Mouse (Mus musculus): ENCODE measurements at regions not wholly inside any gene's neighbourhood (a gene's known extent, or its start where the extent isn't known, plus 50 kb on each side); places are given as distances from the start of the nearest gene placed in this dataset.

DNA sequence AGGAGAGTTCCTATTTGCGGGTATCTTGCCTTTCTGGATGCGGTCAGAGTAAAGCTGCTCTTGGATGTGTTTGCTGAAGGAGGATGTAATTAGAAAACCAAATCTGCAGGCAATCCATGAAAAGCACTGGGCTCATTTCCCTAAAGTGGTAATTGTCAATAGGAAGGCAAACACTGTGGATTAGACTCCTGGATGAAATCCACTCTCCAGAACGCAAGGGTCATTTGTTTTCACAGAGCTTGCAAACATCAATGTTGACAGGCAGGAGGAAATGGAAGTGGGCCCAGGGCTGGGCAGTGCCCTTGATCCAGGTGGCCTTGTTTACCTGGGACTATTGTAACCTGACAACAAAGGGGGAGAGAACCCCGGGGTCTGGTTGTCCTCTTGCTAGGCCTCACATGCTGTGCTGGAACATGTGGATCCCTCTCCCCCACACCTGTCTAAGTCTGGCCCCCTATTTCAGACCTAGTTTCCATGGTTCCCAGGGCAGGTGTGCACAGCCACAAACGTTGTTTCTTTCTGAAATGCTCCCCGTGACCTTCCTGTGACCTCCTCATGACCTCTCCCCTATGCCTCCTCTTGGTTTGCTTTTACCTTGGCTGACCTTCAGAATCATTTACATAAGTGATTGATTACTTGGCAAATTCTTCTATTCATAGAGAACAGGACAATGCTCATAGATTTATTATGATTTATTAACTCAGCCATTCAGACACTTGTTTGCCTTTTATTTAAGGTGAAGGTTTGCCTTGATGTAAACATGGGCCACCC, 197.9 kb upstream of the Cops8 start:
- 69% methylated on average over 6 of the region's 6 CpGs for WGBS
- no peak for DNase-seq
- Histone ChIP-seq H3K4me1 (ENCODE audit: control insufficient read depth, insufficient read depth, low read length) (peaks cover 3% of the 10 kb centered on the region), H3K4me3 (no peak overlapping the region), H3K9ac (ENCODE audit: low read depth, low read length) (no peak overlapping the region), H3K27me3 (ENCODE audit: control insufficient read depth, insufficient read depth, low read length) (no peaks in the 10 kb centered on the region), H3K79me2 (replicated peaks; ENCODE audit: control insufficient read depth, insufficient read depth, low read length) (no peaks in the 10 kb centered on the region), H3K27ac (no peak overlapping the region), H3K36me3 (ENCODE audit: control insufficient read depth, insufficient read depth, low read length) (no peaks in the 10 kb centered on the region)
- TF ChIP-seq EP300 (IDR thresholded peaks at IDR 0.05; ENCODE audit: insufficient read depth, low read depth, low read length) (no peak), POLR2A (IDR thresholded peaks at IDR 0.05; ENCODE audit: insufficient read depth, low read depth, low read length) (no peak), CTCF (IDR thresholded peaks at IDR 0.05) (no peak)
- intact Hi-C loops (cut with DNase I), result no loop called here

DNA sequence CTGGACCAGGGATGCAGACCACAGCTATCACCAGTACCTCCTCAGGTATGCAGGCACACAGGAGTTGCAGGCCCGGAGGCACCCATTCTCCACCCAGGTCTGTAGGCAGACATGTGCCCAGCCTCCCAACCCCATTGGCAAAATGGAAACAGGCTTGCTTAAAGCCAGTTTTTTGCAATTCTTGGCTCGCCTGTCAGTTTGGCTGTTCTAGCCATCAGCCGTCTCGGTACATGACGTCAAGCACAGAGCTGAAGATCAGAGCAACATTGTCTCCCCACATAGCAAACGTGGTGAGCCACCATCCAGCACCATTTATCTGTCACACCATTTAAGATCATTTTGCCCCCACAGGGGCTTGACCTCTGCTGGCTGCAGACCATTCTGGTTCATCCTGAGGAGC, 196.1 kb upstream of the Cops8 start:
- intact Hi-C loops (cut with DNase I), result no loop called here
- WGBS, result 84% methylated on average over 6 of the region's 6 CpGs
- TF ChIP-seq CTCF (IDR thresholded peaks at IDR 0.05) (no peak), EP300 (IDR thresholded peaks at IDR 0.05; ENCODE audit: insufficient read depth, low read depth, low read length) (no peak), POLR2A (IDR thresholded peaks at IDR 0.05; ENCODE audit: insufficient read depth, low read depth, low read length) (no peak)
- Histone ChIP-seq H3K4me1 (ENCODE audit: control insufficient read depth, insufficient read depth, low read length) (peaks cover 3% of the 10 kb centered on the region), H3K27me3 (ENCODE audit: control insufficient read depth, insufficient read depth, low read length) (no peaks in the 10 kb centered on the region), H3K36me3 (ENCODE audit: control insufficient read depth, insufficient read depth, low read length) (no peaks in the 10 kb centered on the region), H3K27ac (no peak overlapping the region), H3K79me2 (replicated peaks; ENCODE audit: control insufficient read depth, insufficient read depth, low read length) (no peaks in the 10 kb centered on the region), H3K4me3 (no peak overlapping the region), H3K9ac (ENCODE audit: low read depth, low read length) (no peak overlapping the region)
- DNase-seq, result peak in 1 of 2 experiments; percentile 27

DNA sequence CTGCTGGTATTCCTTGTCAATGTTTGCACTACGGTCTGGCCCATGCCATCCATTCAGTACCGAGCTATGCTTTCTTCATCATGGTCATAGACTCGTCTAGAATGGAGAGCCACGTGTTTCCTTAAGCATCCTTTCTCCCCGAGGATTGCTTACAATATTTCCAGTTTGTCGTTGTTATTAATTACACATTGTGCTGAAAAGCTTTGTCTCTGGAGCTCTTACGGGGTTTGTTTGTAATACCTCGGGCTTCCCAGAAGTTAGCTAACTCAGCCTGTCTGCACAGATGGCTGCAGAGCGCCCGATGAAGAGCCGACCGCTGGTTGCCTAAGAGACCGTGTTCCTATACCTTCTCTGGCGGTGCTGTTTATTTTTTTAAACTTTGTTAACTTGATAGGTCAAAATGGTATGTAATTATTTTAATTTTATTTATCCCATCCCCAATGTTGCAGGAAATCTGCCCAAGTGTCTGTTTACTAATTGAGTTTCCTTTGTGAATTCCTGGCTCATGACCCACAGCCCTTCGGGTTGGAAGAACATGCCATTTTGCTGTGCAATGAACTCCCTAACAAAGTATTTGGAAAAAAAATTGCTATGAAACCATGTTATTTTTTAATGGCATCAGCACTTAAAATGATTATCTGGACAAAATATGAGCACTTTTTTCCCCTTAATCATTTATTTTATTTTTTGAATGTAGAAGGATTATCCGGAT, 194.1 kb upstream of the Cops8 start:
- DNase-seq, result no peak
- TF ChIP-seq POLR2A (IDR thresholded peaks at IDR 0.05; ENCODE audit: insufficient read depth, low read depth, low read length), result no peak
- TF ChIP-seq CTCF (IDR thresholded peaks at IDR 0.05), result no peak
- TF ChIP-seq EP300 (IDR thresholded peaks at IDR 0.05; ENCODE audit: insufficient read depth, low read depth, low read length), result no peak
- Histone ChIP-seq H3K9ac (ENCODE audit: low read depth, low read length) (no peak overlapping the region), H3K79me2 (replicated peaks; ENCODE audit: control insufficient read depth, insufficient read depth, low read length) (no peaks in the 10 kb centered on the region), H3K27me3 (ENCODE audit: control insufficient read depth, insufficient read depth, low read length) (no peaks in the 10 kb centered on the region), H3K4me3 (no peak overlapping the region), H3K4me1 (ENCODE audit: control insufficient read depth, insufficient read depth, low read length) (peaks cover 6% of the 10 kb centered on the region), H3K36me3 (ENCODE audit: control insufficient read depth, insufficient read depth, low read length) (no peaks in the 10 kb centered on the region), H3K27ac (no peak overlapping the region)
- intact Hi-C loops (cut with DNase I), result no loop called here
- WGBS, result 82% methylated on average over 16 of the region's 16 CpGs

DNA sequence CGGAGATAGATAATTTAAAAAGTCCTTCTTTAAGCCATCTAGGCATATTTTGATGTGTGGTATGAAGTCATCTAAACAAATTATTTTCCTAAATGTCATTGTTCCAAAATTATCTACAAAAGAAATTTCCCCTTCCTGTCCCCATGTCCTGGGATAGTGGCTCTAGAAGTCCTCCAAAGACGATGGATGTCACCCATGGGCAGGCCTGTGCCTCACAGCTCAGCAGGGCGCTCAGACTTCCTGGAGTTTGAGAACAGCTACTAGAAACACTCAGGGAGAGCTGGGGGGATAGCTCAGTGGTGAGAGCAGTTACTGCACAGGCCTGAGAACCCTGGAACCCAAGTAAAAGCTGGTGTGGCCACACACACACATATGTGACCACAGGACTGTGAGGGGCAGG, 193.5 kb upstream of the Cops8 start:
- no peaks in the 10 kb centered on the region for H3K27me3 ChIP-seq (ENCODE audit: control insufficient read depth, insufficient read depth, low read length)
- WGBS, result 52% methylated on average over 3 of the region's 3 CpGs

DNA sequence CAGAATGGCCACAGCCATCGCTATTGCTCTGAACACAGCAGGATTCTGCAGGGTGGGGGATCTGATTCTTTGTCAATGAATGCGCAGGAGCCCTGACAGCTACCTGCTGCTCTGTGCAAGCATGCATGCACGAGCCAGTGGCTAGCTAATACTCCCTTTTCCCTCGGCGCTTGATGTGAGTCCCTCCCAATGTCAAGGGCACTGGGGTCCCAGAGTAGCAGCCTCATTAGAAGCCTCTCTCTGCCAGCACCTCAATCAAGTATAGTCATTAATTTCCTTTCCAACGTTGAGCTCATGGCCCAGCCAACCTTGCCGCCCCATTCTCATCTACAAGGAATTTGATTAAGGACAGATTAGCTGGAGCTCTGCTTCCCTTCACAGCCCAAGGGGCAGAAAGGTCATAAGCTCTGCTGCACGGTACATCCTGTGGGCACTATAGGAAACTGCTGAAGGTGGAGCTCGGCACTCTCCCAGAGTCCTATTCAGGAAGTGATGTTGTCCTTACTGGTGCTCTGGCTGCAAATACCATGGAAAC, 190.2 kb upstream of the Cops8 start:
- Histone ChIP-seq H3K4me1 (ENCODE audit: control insufficient read depth, insufficient read depth, low read length) (peaks cover 6% of the 10 kb centered on the region), H3K27me3 (ENCODE audit: control insufficient read depth, insufficient read depth, low read length) (no peaks in the 10 kb centered on the region), H3K4me3 (no peak overlapping the region), H3K79me2 (replicated peaks; ENCODE audit: control insufficient read depth, insufficient read depth, low read length) (no peaks in the 10 kb centered on the region), H3K27ac (no peak overlapping the region), H3K9ac (ENCODE audit: low read depth, low read length) (no peak overlapping the region), H3K36me3 (ENCODE audit: control insufficient read depth, insufficient read depth, low read length) (no peaks in the 10 kb centered on the region)
- WGBS, result 36% methylated on average over 9 of the region's 9 CpGs
- TF ChIP-seq POLR2A (IDR thresholded peaks at IDR 0.05; ENCODE audit: insufficient read depth, low read depth, low read length) (no peak), EP300 (IDR thresholded peaks at IDR 0.05; ENCODE audit: insufficient read depth, low read depth, low read length) (peak; percentile 30; the same call in 1 of the 2 replicates), CTCF (IDR thresholded peaks at IDR 0.05) (no peak)
- DNase-seq, result peak; percentile 27 to 57
- intact Hi-C loops (cut with DNase I), result no loop called here

More for the DNA sequence above, 193.5 kb upstream of the Cops8 start:
- TF ChIP-seq CTCF (IDR thresholded peaks at IDR 0.05) (no peak), POLR2A (IDR thresholded peaks at IDR 0.05; ENCODE audit: insufficient read depth, low read depth, low read length) (no peak), EP300 (IDR thresholded peaks at IDR 0.05; ENCODE audit: insufficient read depth, low read depth, low read length) (no peak)
- no peak overlapping the region for H3K4me3 ChIP-seq
- H3K4me1 ChIP-seq (ENCODE audit: control insufficient read depth, insufficient read depth, low read length), result peaks cover 6% of the 10 kb centered on the region
- H3K9ac ChIP-seq (ENCODE audit: low read depth, low read length), result no peak overlapping the region
- no peak for DNase-seq
- H3K79me2 ChIP-seq (replicated peaks; ENCODE audit: control insufficient read depth, insufficient read depth, low read length), result no peaks in the 10 kb centered on the region
- H3K36me3 ChIP-seq (ENCODE audit: control insufficient read depth, insufficient read depth, low read length), result no peaks in the 10 kb centered on the region
- no peak overlapping the region for H3K27ac ChIP-seq
- intact Hi-C loops (cut with DNase I), result no loop called here

DNA sequence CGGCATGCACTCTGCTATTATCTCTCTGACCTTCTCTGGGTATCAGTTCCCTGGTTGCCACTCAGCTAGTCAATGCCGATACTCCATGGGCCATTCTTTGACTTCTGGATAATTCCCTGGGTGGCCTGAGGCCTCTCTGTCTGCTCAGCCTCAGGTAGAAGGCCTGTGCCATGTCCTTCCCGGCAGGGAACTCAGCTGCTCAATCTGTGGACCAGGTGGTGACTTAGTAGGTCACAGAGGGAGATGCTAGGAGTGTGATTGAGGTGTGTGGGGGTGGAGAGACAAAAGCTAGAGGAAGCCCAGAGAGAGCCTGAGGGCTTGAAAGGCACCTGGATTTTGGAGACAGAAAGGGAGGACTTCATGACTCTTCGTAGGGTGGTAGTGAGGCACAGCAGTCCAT, 188.0 kb upstream of the Cops8 start:
- Histone ChIP-seq H3K27ac (no peak overlapping the region), H3K27me3 (ENCODE audit: control insufficient read depth, insufficient read depth, low read length) (no peaks in the 10 kb centered on the region), H3K9ac (ENCODE audit: low read depth, low read length) (no peak overlapping the region), H3K4me3 (no peak overlapping the region), H3K36me3 (ENCODE audit: control insufficient read depth, insufficient read depth, low read length) (no peaks in the 10 kb centered on the region), H3K79me2 (replicated peaks; ENCODE audit: control insufficient read depth, insufficient read depth, low read length) (no peaks in the 10 kb centered on the region), H3K4me1 (ENCODE audit: control insufficient read depth, insufficient read depth, low read length) (peaks cover 3% of the 10 kb centered on the region; the same call in 1 of the 2 replicates)
- DNase-seq, result no peak
- TF ChIP-seq CTCF (IDR thresholded peaks at IDR 0.05), result no peak
- TF ChIP-seq EP300 (IDR thresholded peaks at IDR 0.05; ENCODE audit: insufficient read depth, low read depth, low read length), result no peak
- no peak for TF ChIP-seq POLR2A (IDR thresholded peaks at IDR 0.05; ENCODE audit: insufficient read depth, low read depth, low read length)
- intact Hi-C loops (cut with DNase I), result no loop called here
- 86% methylated on average over 4 of the region's 4 CpGs for WGBS

All from heart, adult 2 months (tissue).